Mouse (Mus musculus) neural tube, embryonic 15.5 days (tissue): Measurements from ENCODE around the gene Mgat4d. TPM values are rescaled to one million over a fixed set of nuclear protein-coding genes. Genes with fewer than 3 reads are reported as not detected.

Source experiments
- ATAC-seq: fragments of 200-750 bp; cut with Nextera tagmentation; 2 replicates; pipeline ENCODE4 v1.8.0; 2017; ENCODE audit warnings: mild to moderate bottlenecking, moderate TSS enrichment, moderate library complexity; ENCODE audit not compliant: low FRiP score
- H3K27ac ChIP-seq: fragments of 300-500 bp; sonication (generic); replicated peaks from 2 replicates; pipeline ENCODE4 v1.5.1; 2015; ENCODE audit warnings: mild to moderate bottlenecking, inconsistent platforms
- H3K27me3 ChIP-seq: fragments of 300-500 bp; sonication (generic); replicated peaks from 2 replicates; pipeline ENCODE4 v1.6.1; 2015; ENCODE audit warnings: inconsistent platforms
- H3K36me3 ChIP-seq: fragments of 300-500 bp; sonication (generic); 2 replicates; pipeline ENCODE4 v1.6.1; 2015; ENCODE audit warnings: inconsistent platforms
- H3K4me1 ChIP-seq: fragments of 300-500 bp; sonication (generic); 2 replicates; pipeline ENCODE4 v1.6.1; 2015; ENCODE audit warnings: inconsistent platforms
- H3K4me2 ChIP-seq: fragments of 300-500 bp; sonication (generic); 2 replicates; pipeline ENCODE4 v1.6.1; 2015; ENCODE audit warnings: inconsistent platforms, mild to moderate bottlenecking, moderate library complexity
- H3K4me3 ChIP-seq: fragments of 300-500 bp; sonication (generic); replicated peaks from 2 replicates; pipeline ENCODE4 v1.5.1; 2015; ENCODE audit warnings: mild to moderate bottlenecking, inconsistent platforms
- H3K9ac ChIP-seq: fragments of 300-500 bp; sonication (generic); replicated peaks from 2 replicates; pipeline ENCODE4 v1.6.1; 2015; ENCODE audit warnings: mild to moderate bottlenecking, inconsistent platforms
- H3K9me3 ChIP-seq: fragments of 300-500 bp; sonication (generic); replicated peaks from 2 replicates; pipeline ENCODE4 v1.6.1; 2016; ENCODE audit warnings: inconsistent platforms
- WGBS: fragments of 180-500 bp; shearing (Covaris S2); methylation state at CpG from one replicate; pipeline ENCODE4 v1.1.7; 2015; ENCODE audit warnings: mixed read lengths; 5-methylcytosine and 5-hydroxymethylcytosine counted together
- polyA plus RNA-seq: library from polyadenylated mRNA; unstranded; fragments of >200 nt; fragmentation: Nextera tagmentation; extraction: Ambion mirVana; gene quantifications from 2 replicates; pipeline ENCODE4 v1.2.1, GENCODE M21; 2015

Mgat4d gene
- polyA plus RNA-seq, 1 experiment from 2014 or later, result not detected

GRCm38 (mm10) chr8:83394325-83394724, 46.1 kb downstream of the Mgat4d start:
- H3K4me3 ChIP-seq, result no peak overlapping the region
- WGBS, result 95% methylated on average over 5 of the region's 5 CpGs
- H3K9me3 ChIP-seq, result no peaks in the 10 kb centered on the region
- no peak overlapping the region for H3K9ac ChIP-seq
- H3K4me2 ChIP-seq, result no peak overlapping the region
- no peak for ATAC-seq
- H3K36me3 ChIP-seq, result no peaks in the 10 kb centered on the region; the same call in 1 of the 2 replicates
- H3K27ac ChIP-seq, result no peak overlapping the region
- peaks cover 9% of the 10 kb centered on the region; the same call in 1 of the 2 replicates for H3K4me1 ChIP-seq
- no peaks in the 10 kb centered on the region; the same call in 1 of the 2 replicates for H3K27me3 ChIP-seq

- no peak for ATAC-seq
- WGBS, result 93% methylated on average over 6 of the region's 6 CpGs
- Histone ChIP-seq H3K4me3 (no peak overlapping the region), H3K9me3 (no peaks in the 10 kb centered on the region), H3K4me1 (no peaks in the 10 kb centered on the region), H3K4me2 (no peak overlapping the region), H3K9ac (no peak overlapping the region), H3K27ac (no peak overlapping the region), H3K36me3 (peaks cover 6% of the 10 kb centered on the region; the same call in 1 of the 2 replicates), H3K27me3 (no peaks in the 10 kb centered on the region)
Observed at GRCm38 (mm10) chr8:83396680-83397079, 48.4 kb downstream of the Mgat4d start.

- 77% methylated on average over 4 of the region's 4 CpGs for WGBS
- Histone ChIP-seq H3K36me3 (peaks cover 6% of the 10 kb centered on the region; the same call in 1 of the 2 replicates), H3K9ac (no peak overlapping the region), H3K9me3 (no peaks in the 10 kb centered on the region), H3K27me3 (no peaks in the 10 kb centered on the region), H3K4me1 (no peaks in the 10 kb centered on the region), H3K27ac (no peak overlapping the region), H3K4me2 (no peak overlapping the region), H3K4me3 (no peak overlapping the region)
- ATAC-seq, result no peak
Observed at GRCm38 (mm10) chr8:83397726-83398125, 49.5 kb downstream of the Mgat4d start.

- Histone ChIP-seq H3K4me2 (no peak overlapping the region), H3K27me3 (no peaks in the 10 kb centered on the region), H3K4me3 (no peak overlapping the region), H3K27ac (no peak overlapping the region), H3K4me1 (no peaks in the 10 kb centered on the region), H3K36me3 (0 out of 2 replicates have a peak, but pooled peaks cover under 1% of the 10 kb centered on the region), H3K9ac (no peak overlapping the region), H3K9me3 (no peaks in the 10 kb centered on the region)
- whole genome bisulfite sequencing, result 87% methylated on average over 10 of the region's 10 CpGs
- ATAC-seq, result no peak
Observed at GRCm38 (mm10) chr8:83405548-83405947, 57.3 kb downstream of the Mgat4d start.

GRCm38 (mm10) chr8:83406836-83407235, 58.6 kb downstream of the Mgat4d start:
- Histone ChIP-seq H3K4me1 (no peaks in the 10 kb centered on the region), H3K27ac (no peak overlapping the region), H3K9ac (no peak overlapping the region), H3K4me2 (no peak overlapping the region), H3K9me3 (no peaks in the 10 kb centered on the region), H3K36me3 (no peaks in the 10 kb centered on the region), H3K4me3 (no peak overlapping the region), H3K27me3 (no peaks in the 10 kb centered on the region)
- ATAC-seq, result no peak
- whole genome bisulfite sequencing, result 37% methylated on average over 6 of the region's 6 CpGs

- no peak overlapping the region for H3K27ac ChIP-seq
- no peaks in the 10 kb centered on the region for H3K27me3 ChIP-seq
- no peak for ATAC-seq
- no peak overlapping the region for H3K4me2 ChIP-seq
- no peaks in the 10 kb centered on the region for H3K4me1 ChIP-seq
- WGBS, result 86% methylated on average over 7 of the region's 7 CpGs
- no peaks in the 10 kb centered on the region for H3K9me3 ChIP-seq
- no peak overlapping the region for H3K9ac ChIP-seq
- H3K4me3 ChIP-seq, result no peak overlapping the region
- H3K36me3 ChIP-seq, result no peaks in the 10 kb centered on the region
Observed at GRCm38 (mm10) chr8:83408496-83408895, 60.2 kb downstream of the Mgat4d start.

GRCm38 (mm10) chr8:83416878-83417277, 68.6 kb downstream of the Mgat4d start:
- Histone ChIP-seq H3K4me1 (no peaks in the 10 kb centered on the region), H3K27ac (no peak overlapping the region), H3K4me3 (no peak overlapping the region), H3K4me2 (no peak overlapping the region), H3K27me3 (no peaks in the 10 kb centered on the region), H3K9ac (no peak overlapping the region), H3K9me3 (no peaks in the 10 kb centered on the region), H3K36me3 (peaks cover 2% of the 10 kb centered on the region; the same call in 1 of the 2 replicates)
- ATAC-seq, result no peak
- WGBS, result 98% methylated on average over 15 of the region's 15 CpGs

GRCm38 (mm10) chr8:83417970-83418369, 69.7 kb downstream of the Mgat4d start:
- ATAC-seq, result no peak
- 84% methylated on average over 6 of the region's 6 CpGs for WGBS
- H3K9ac ChIP-seq, result no peak overlapping the region

GRCm38 (mm10) chr8:83418805-83419516, 70.7 kb downstream of the Mgat4d start:
- Histone ChIP-seq H3K4me3 (no peak overlapping the region), H3K36me3 (peaks cover 2% of the 10 kb centered on the region; the same call in 1 of the 2 replicates), H3K9ac (no peak overlapping the region), H3K27ac (no peak overlapping the region), H3K27me3 (no peaks in the 10 kb centered on the region), H3K9me3 (no peaks in the 10 kb centered on the region), H3K4me1 (no peaks in the 10 kb centered on the region), H3K4me2 (no peak overlapping the region)
- WGBS, result 97% methylated on average over 11 of the region's 11 CpGs
- no peak for ATAC-seq

More at GRCm38 (mm10) chr8:83417970-83418369, 69.7 kb downstream of the Mgat4d start:
- no peak overlapping the region for H3K27ac ChIP-seq
- H3K4me1 ChIP-seq, result no peaks in the 10 kb centered on the region
- no peak overlapping the region for H3K4me3 ChIP-seq
- H3K9me3 ChIP-seq, result no peaks in the 10 kb centered on the region
- H3K27me3 ChIP-seq, result no peaks in the 10 kb centered on the region
- H3K4me2 ChIP-seq, result no peak overlapping the region
- H3K36me3 ChIP-seq, result peaks cover 2% of the 10 kb centered on the region; the same call in 1 of the 2 replicates

- 94% methylated on average over 1 of the region's 1 CpGs for WGBS
- H3K27me3 ChIP-seq, result no peaks in the 10 kb centered on the region
- no peak overlapping the region for H3K27ac ChIP-seq
- no peak for ATAC-seq
- no peak overlapping the region for H3K4me3 ChIP-seq
- no peaks in the 10 kb centered on the region for H3K4me1 ChIP-seq
- H3K36me3 ChIP-seq, result peaks cover 10% of the 10 kb centered on the region; the same call in 1 of the 2 replicates
- no peak overlapping the region for H3K9ac ChIP-seq
- no peaks in the 10 kb centered on the region for H3K9me3 ChIP-seq
- no peak overlapping the region for H3K4me2 ChIP-seq
Observed at GRCm38 (mm10) chr8:83421354-83421753, 73.1 kb downstream of the Mgat4d start.

- no peak for ATAC-seq
- H3K27ac ChIP-seq, result no peak overlapping the region
- no peaks in the 10 kb centered on the region for H3K9me3 ChIP-seq
- no peaks in the 10 kb centered on the region for H3K27me3 ChIP-seq
- H3K4me1 ChIP-seq, result no peaks in the 10 kb centered on the region
- H3K4me3 ChIP-seq, result no peak overlapping the region
- H3K4me2 ChIP-seq, result no peak overlapping the region
- WGBS, result 65% methylated on average over 13 of the region's 13 CpGs
- no peak overlapping the region for H3K9ac ChIP-seq
- peaks cover 10% of the 10 kb centered on the region; the same call in 1 of the 2 replicates for H3K36me3 ChIP-seq
Observed at GRCm38 (mm10) chr8:83423032-83423825, 75.0 kb downstream of the Mgat4d start.

- no peak overlapping the region for H3K27ac ChIP-seq
- no peak for ATAC-seq
- H3K9ac ChIP-seq, result no peak overlapping the region
- H3K4me3 ChIP-seq, result no peak overlapping the region
- no peak overlapping the region for H3K4me2 ChIP-seq
- no peaks in the 10 kb centered on the region for H3K9me3 ChIP-seq
- peaks cover 10% of the 10 kb centered on the region; the same call in 1 of the 2 replicates for H3K36me3 ChIP-seq
- H3K27me3 ChIP-seq, result no peaks in the 10 kb centered on the region
- H3K4me1 ChIP-seq, result no peaks in the 10 kb centered on the region
- 96% methylated on average over 6 of the region's 6 CpGs for WGBS
Observed at GRCm38 (mm10) chr8:83425202-83425601, 76.9 kb downstream of the Mgat4d start.
